Mouse (Mus musculus): ENCODE measurements around the gene Afp. TPM values are rescaled to one million over a fixed set of nuclear protein-coding genes. Genes with fewer than 3 reads are reported as not detected.

Gene Afp
- polyA plus RNA-seq, 1 experiment from 2014 or later = 0.50 TPM

GRCm38 (mm10) chr5:90556052-90556451, 65.5 kb downstream of the Afp start:
- Histone ChIP-seq H3K36me3 (ENCODE audit: inconsistent target) (no peaks in the 10 kb centered on the region), H3K4me3 (ENCODE audit: inconsistent target) (no peak overlapping the region), H3K27ac (no peak overlapping the region), H3K79me2 (ENCODE audit: inconsistent target) (no peaks in the 10 kb centered on the region)
- 34% methylated on average over 3 of the region's 3 CpGs for WGBS (ENCODE audit: missing documents)

Other genes starting within 250 kb of the Afp start
- 35.4 to 87.9 TPM (median 48.7 TPM) in 3 replicates for gene Ankrd17, start 124.2 kb upstream of the Afp start, polyA plus RNA-seq (2018)
- 0.74 to 1.5 TPM (median 1.4 TPM) in 3 replicates for gene Gm9958, start 123.5 kb upstream of the Afp start, polyA plus RNA-seq (2018)
- gene Alb, start 29.8 kb upstream of the Afp start, polyA plus RNA-seq (2018) = not detected in 3 replicates
- not detected in 3 replicates for gene Afm, start 28.2 kb downstream of the Afp start, polyA plus RNA-seq (2018)
- gene 5830473C10Rik, start 70.4 kb downstream of the Afp start, polyA plus RNA-seq (2018) = not detected in 3 replicates
- not detected in 3 replicates for gene Rassf6, start 149.9 kb downstream of the Afp start, polyA plus RNA-seq (2018)

All from macrophage (primary cell).